Mouse (Mus musculus) liver, embryonic 12.5 days (tissue): ENCODE data around the gene Edc4. TPM values are rescaled to one million over a fixed set of nuclear protein-coding genes. Genes with fewer than 3 reads are reported as not detected.
"Not testable (repeated sequence)": the region's sequence is repeated elsewhere in the genome, so short reads cannot be mapped to it uniquely, and the experiment has no call there.

ENCODE experiments used
- ATAC-seq: fragments of 200-750 bp; cut with Nextera tagmentation; 2 replicates; pipeline ENCODE4 v1.8.0; 2017; ENCODE audit warnings: moderate number of reproducible peaks, mild to moderate bottlenecking, moderate library complexity
- H3K27ac ChIP-seq: fragments of 300-500 bp; sonication (generic); 2 replicates; pipeline ENCODE4 v1.5.1; 2016; ENCODE audit warnings: mild to moderate bottlenecking
- H3K27me3 ChIP-seq: fragments of 300-500 bp; sonication (generic); replicated peaks from 2 replicates; pipeline ENCODE4 v1.6.1; 2016; ENCODE audit warnings: mild to moderate bottlenecking, moderate library complexity
- H3K36me3 ChIP-seq: fragments of 300-500 bp; sonication (generic); 2 replicates; pipeline ENCODE4 v1.6.1; 2016; ENCODE audit warnings: mild to moderate bottlenecking, moderate library complexity
- H3K4me1 ChIP-seq: fragments of 300-500 bp; sonication (generic); 2 replicates; pipeline ENCODE4 v1.6.1; 2016
- H3K4me2 ChIP-seq: fragments of 300-500 bp; sonication (generic); 2 replicates; pipeline ENCODE4 v1.6.1; 2016; ENCODE audit warnings: mild to moderate bottlenecking, moderate library complexity
- H3K4me3 ChIP-seq: fragments of 300-500 bp; sonication (generic); 2 replicates; pipeline ENCODE4 v1.5.1; 2016; ENCODE audit warnings: mild to moderate bottlenecking, moderate library complexity
- H3K9ac ChIP-seq: fragments of 300-500 bp; sonication (generic); 2 replicates; pipeline ENCODE4 v1.6.1; 2016; ENCODE audit warnings: mild to moderate bottlenecking, moderate library complexity
- H3K9me3 ChIP-seq: fragments of 300-500 bp; sonication (generic); replicated peaks from 2 replicates; pipeline ENCODE4 v1.6.1; 2016; ENCODE audit warnings: mild to moderate bottlenecking, moderate library complexity
- WGBS: fragments of 180-500 bp; shearing (Covaris S2); methylation state at CpG from one replicate; pipeline ENCODE4 v1.1.7; 2016; ENCODE audit not compliant: insufficient replicate concordance; 5-methylcytosine and 5-hydroxymethylcytosine counted together
- polyA plus RNA-seq: library from polyadenylated mRNA; unstranded; fragments of >200 nt; fragmentation: Nextera tagmentation; extraction: Ambion mirVana; gene quantifications from 2 replicates; pipeline ENCODE4 v1.2.1, GENCODE M21; 2016

The Edc4 gene
- 30.1 and 30.9 TPM in 2 replicates for polyA plus RNA-seq

- peak; percentile 87 for ATAC-seq
- H3K4me1 ChIP-seq = peaks cover 26% of the 10 kb centered on the region
- H3K4me3 ChIP-seq = peak within 1 kb of the TSS; percentile 92
- WGBS = 1% methylated on average over 45 of the region's 45 CpGs
- H3K36me3 ChIP-seq = peaks cover 60% of the 10 kb centered on the region
- H3K27ac ChIP-seq = peak within 1 kb of the TSS; percentile 76
- H3K9me3 ChIP-seq = no peaks in the 10 kb centered on the region
- H3K4me2 ChIP-seq = peak within 1 kb of the TSS; percentile 85
- H3K9ac ChIP-seq = peak within 1 kb of the TSS; percentile 91
- H3K27me3 ChIP-seq = no peaks in the 10 kb centered on the region
These were observed at the start of gene Edc4 for GRCm38 (mm10) chr8:105880754-105881520. Gene Edc4, plus strand, starts transcription at chr8:105880881.

GRCm38 (mm10) chr8:105833740-105834139 lies 46.9 kb upstream of the Edc4 start:
- peak overlapping the region; percentile 64 for H3K4me2 ChIP-seq
- 67% methylated on average over 2 of the region's 2 CpGs for WGBS
- H3K27me3 ChIP-seq, H3K9me3 ChIP-seq, H3K36me3 ChIP-seq: not testable (repeated sequence)
- H3K9ac ChIP-seq = peak overlapping the region; percentile 73
- 0 out of 2 replicates have a peak, but pooled peaks have one; percentile 36 for ATAC-seq
- peaks cover 61% of the 10 kb centered on the region for H3K4me1 ChIP-seq
- H3K4me3 ChIP-seq = peak overlapping the region; percentile 57
- peak overlapping the region; percentile 94 for H3K27ac ChIP-seq

GRCm38 (mm10) chr8:105835318-105835717 lies 45.4 kb upstream of the Edc4 start:
- H3K27me3 ChIP-seq = no peaks in the 10 kb centered on the region
- H3K4me3 ChIP-seq = no peak overlapping the region
- peaks cover 51% of the 10 kb centered on the region for H3K4me1 ChIP-seq
- no peaks in the 10 kb centered on the region for H3K36me3 ChIP-seq
- H3K4me2 ChIP-seq = peak overlapping the region; percentile 43
- WGBS = 22% methylated on average over 11 of the region's 11 CpGs
- H3K9me3 ChIP-seq = no peaks in the 10 kb centered on the region
- ATAC-seq = peak; percentile 68
- peak overlapping the region; percentile 17; the same call in 1 of the 2 replicates for H3K9ac ChIP-seq
- peak overlapping the region; percentile 78 for H3K27ac ChIP-seq

- no peaks in the 10 kb centered on the region for H3K9me3 ChIP-seq
- no peaks in the 10 kb centered on the region for H3K27me3 ChIP-seq
- no peak overlapping the region for H3K4me3 ChIP-seq
- no peak overlapping the region for H3K27ac ChIP-seq
- 75% methylated on average over 6 of the region's 6 CpGs for WGBS
- ATAC-seq = no peak
- peaks cover 41% of the 10 kb centered on the region for H3K4me1 ChIP-seq
- H3K9ac ChIP-seq = no peak overlapping the region; the same call in 1 of the 2 replicates
- peaks cover 11% of the 10 kb centered on the region for H3K36me3 ChIP-seq
- H3K4me2 ChIP-seq = no peak overlapping the region
These were observed 43.7 kb upstream of the Edc4 start for GRCm38 (mm10) chr8:105836991-105837390.

GRCm38 (mm10) chr8:105839209-105839608 lies 41.5 kb upstream of the Edc4 start:
- Histone ChIP-seq H3K27me3 (no peaks in the 10 kb centered on the region), H3K36me3 (peaks cover 30% of the 10 kb centered on the region), H3K9ac (no peak overlapping the region), H3K27ac (no peak overlapping the region), H3K9me3 (no peaks in the 10 kb centered on the region), H3K4me1 (peaks cover 23% of the 10 kb centered on the region), H3K4me3 (no peak overlapping the region), H3K4me2 (no peak overlapping the region)
- ATAC-seq = no peak
- WGBS = 73% methylated on average over 5 of the region's 5 CpGs

GRCm38 (mm10) chr8:105846678-105847077 lies 34.0 kb upstream of the Edc4 start:
- peak overlapping the region; percentile 37; the same call in 1 of the 2 replicates for H3K27ac ChIP-seq
- H3K36me3 ChIP-seq = peaks cover 80% of the 10 kb centered on the region
- WGBS = 49% methylated on average over 11 of the region's 11 CpGs
- peaks cover 27% of the 10 kb centered on the region for H3K4me1 ChIP-seq
- no peaks in the 10 kb centered on the region for H3K9me3 ChIP-seq
- no peak overlapping the region; the same call in 1 of the 2 replicates for H3K4me2 ChIP-seq
- H3K4me3 ChIP-seq = no peak overlapping the region
- H3K27me3 ChIP-seq = no peaks in the 10 kb centered on the region
- no peak for ATAC-seq
- peak overlapping the region; percentile 36; the same call in 1 of the 2 replicates for H3K9ac ChIP-seq

- H3K4me3 ChIP-seq = no peak overlapping the region
- no peak overlapping the region for H3K27ac ChIP-seq
- no peaks in the 10 kb centered on the region for H3K9me3 ChIP-seq
- ATAC-seq = no peak
- H3K9ac ChIP-seq = no peak overlapping the region
- no peaks in the 10 kb centered on the region for H3K27me3 ChIP-seq
- peaks cover 50% of the 10 kb centered on the region for H3K36me3 ChIP-seq
- peaks cover 37% of the 10 kb centered on the region for H3K4me1 ChIP-seq
- WGBS = 92% methylated on average over 4 of the region's 4 CpGs
- peak overlapping the region; percentile 77 for H3K4me2 ChIP-seq
These were observed 30.7 kb upstream of the Edc4 start for GRCm38 (mm10) chr8:105850014-105850413.

GRCm38 (mm10) chr8:105850611-105851010 lies 30.1 kb upstream of the Edc4 start:
- WGBS = 66% methylated on average over 7 of the region's 7 CpGs
- Histone ChIP-seq H3K4me2 (peak overlapping the region; percentile 77), H3K9me3 (no peaks in the 10 kb centered on the region), H3K27me3 (no peaks in the 10 kb centered on the region), H3K9ac (peak overlapping the region; percentile 52), H3K4me1 (peaks cover 41% of the 10 kb centered on the region), H3K27ac (peak overlapping the region; percentile 16; the same call in 1 of the 2 replicates), H3K36me3 (peaks cover 44% of the 10 kb centered on the region), H3K4me3 (peak overlapping the region; percentile 38)
- no peak for ATAC-seq

GRCm38 (mm10) chr8:105851651-105852143 lies 29.0 kb upstream of the Edc4 start:
- Histone ChIP-seq H3K9ac (peak overlapping the region; percentile 85), H3K4me1 (peaks cover 46% of the 10 kb centered on the region), H3K27me3 (no peaks in the 10 kb centered on the region), H3K36me3 (peaks cover 33% of the 10 kb centered on the region), H3K27ac (peak overlapping the region; percentile 90), H3K9me3 (no peaks in the 10 kb centered on the region), H3K4me3 (peak overlapping the region; percentile 72), H3K4me2 (peak overlapping the region; percentile 77)
- under 1% methylated on average over 34 of the region's 34 CpGs for WGBS
- ATAC-seq = peak; percentile 74

- Histone ChIP-seq H3K36me3 (peaks cover 27% of the 10 kb centered on the region), H3K4me3 (peak overlapping the region; percentile 72), H3K9me3 (no peaks in the 10 kb centered on the region), H3K4me2 (peak overlapping the region; percentile 77), H3K4me1 (peaks cover 46% of the 10 kb centered on the region), H3K27me3 (no peaks in the 10 kb centered on the region), H3K27ac (peak overlapping the region; percentile 90; the same call in 1 of the 2 replicates), H3K9ac (peak overlapping the region; percentile 85)
- 73% methylated on average over 12 of the region's 12 CpGs for WGBS
- ATAC-seq = no peak
These were observed 28.4 kb upstream of the Edc4 start for GRCm38 (mm10) chr8:105852146-105852729.

- Histone ChIP-seq H3K27ac (peak within 1 kb of the TSS; percentile 90; the same call in 1 of the 2 replicates), H3K4me1 (peaks cover 53% of the 10 kb centered on the region), H3K27me3 (no peaks in the 10 kb centered on the region), H3K36me3 (peaks cover 21% of the 10 kb centered on the region), H3K4me2 (peak within 1 kb of the TSS; percentile 77), H3K4me3 (peak within 1 kb of the TSS; percentile 72), H3K9ac (peak within 1 kb of the TSS; percentile 85; the same call in 1 of the 2 replicates), H3K9me3 (no peaks in the 10 kb centered on the region)
- 76% methylated on average over 3 of the region's 3 CpGs for WGBS
- ATAC-seq = no peak
These were observed 27.5 kb upstream of the Edc4 start, which contains the start of gene Cenpt for GRCm38 (mm10) chr8:105853178-105853577. Gene Cenpt, minus strand, starts transcription at chr8:105853278.

GRCm38 (mm10) chr8:105854303-105854702 lies 26.4 kb upstream of the Edc4 start:
- 26% methylated on average over 8 of the region's 8 CpGs for WGBS

More at GRCm38 (mm10) chr8:105854303-105854702, 26.4 kb upstream of the Edc4 start:
- peak; percentile 0; the same call in 1 of the 2 replicates for ATAC-seq
- peak overlapping the region; percentile 83 for H3K9ac ChIP-seq
- no peaks in the 10 kb centered on the region for H3K27me3 ChIP-seq
- H3K36me3 ChIP-seq = peaks cover 18% of the 10 kb centered on the region
- peak overlapping the region; percentile 98 for H3K4me2 ChIP-seq
- H3K4me3 ChIP-seq = peak overlapping the region; percentile 87
- H3K4me1 ChIP-seq = peaks cover 64% of the 10 kb centered on the region
- peak overlapping the region; percentile 91 for H3K27ac ChIP-seq
- no peaks in the 10 kb centered on the region for H3K9me3 ChIP-seq
